Mouse (Mus musculus) midbrain, embryonic 11.5 days (tissue): ENCODE results near the gene Zdhhc17. TPM values are rescaled to one million over a fixed set of nuclear protein-coding genes. Genes with fewer than 3 reads are reported as not detected.

Experiments used
- ATAC-seq: fragments of 200-750 bp; cut with Nextera tagmentation; 2 replicates; pipeline ENCODE4 v1.8.0; 2017; ENCODE audit warnings: moderate TSS enrichment, moderate library complexity; ENCODE audit not compliant: low FRiP score
- DNase-seq: peaks from one replicate; pipeline ENCODE4 v3.0.0; 2015; ENCODE audit warnings: low spot score; ENCODE audit errors: missing footprints
- H3K27ac ChIP-seq: fragments of 300-500 bp; sonication (generic); 2 replicates; pipeline ENCODE4 v1.5.1; 2014; ENCODE audit warnings: low read depth, low read length
- H3K27me3 ChIP-seq: fragments of 300-500 bp; sonication (generic); 2 replicates; pipeline ENCODE4 v1.6.1; 2014; ENCODE audit warnings: mild to moderate bottlenecking, low read length, moderate library complexity, mixed read lengths; ENCODE audit not compliant: control insufficient read depth, insufficient read depth
- H3K36me3 ChIP-seq: fragments of 300-500 bp; sonication (generic); 2 replicates; pipeline ENCODE4 v1.6.1; 2014; ENCODE audit warnings: mild to moderate bottlenecking, low read length, moderate library complexity, mixed read lengths; ENCODE audit not compliant: control insufficient read depth, insufficient read depth
- H3K4me1 ChIP-seq: fragments of 300-500 bp; sonication (generic); 2 replicates; pipeline ENCODE4 v1.6.1; 2014; ENCODE audit warnings: low read length; ENCODE audit not compliant: control insufficient read depth, insufficient read depth
- H3K4me2 ChIP-seq: fragments of 300-500 bp; sonication (generic); 2 replicates; pipeline ENCODE4 v1.6.1; 2014; ENCODE audit warnings: mild to moderate bottlenecking, moderate library complexity
- H3K4me3 ChIP-seq: fragments of 300-500 bp; sonication (generic); 2 replicates; pipeline ENCODE4 v1.5.1; 2014; ENCODE audit warnings: low read depth, low read length
- H3K9ac ChIP-seq: fragments of 300-500 bp; sonication (generic); 2 replicates; pipeline ENCODE4 v1.6.1; 2014; ENCODE audit warnings: low read length
- H3K9me3 ChIP-seq: fragments of 300-500 bp; sonication (generic); 2 replicates; pipeline ENCODE4 v1.6.1; 2016; ENCODE audit warnings: low read length; ENCODE audit not compliant: control insufficient read depth
- WGBS: fragments of 180-500 bp; shearing (Covaris S2); extraction: QIAGEN DNeasy Blood & Tissue Kit; methylation state at CpG from one replicate; pipeline ENCODE4 v1.1.7; 2014; 5-methylcytosine and 5-hydroxymethylcytosine counted together
- polyA plus RNA-seq: library from polyadenylated mRNA; unstranded; fragments of >200 nt; fragmentation: Nextera tagmentation; extraction: Ambion mirVana; gene quantifications from 2 replicates; pipeline ENCODE4 v1.2.1, GENCODE M21; 2014

Gene Zdhhc17
- polyA plus RNA-seq, 1 experiment from 2014 or later: 30.3 TPM

DNA sequence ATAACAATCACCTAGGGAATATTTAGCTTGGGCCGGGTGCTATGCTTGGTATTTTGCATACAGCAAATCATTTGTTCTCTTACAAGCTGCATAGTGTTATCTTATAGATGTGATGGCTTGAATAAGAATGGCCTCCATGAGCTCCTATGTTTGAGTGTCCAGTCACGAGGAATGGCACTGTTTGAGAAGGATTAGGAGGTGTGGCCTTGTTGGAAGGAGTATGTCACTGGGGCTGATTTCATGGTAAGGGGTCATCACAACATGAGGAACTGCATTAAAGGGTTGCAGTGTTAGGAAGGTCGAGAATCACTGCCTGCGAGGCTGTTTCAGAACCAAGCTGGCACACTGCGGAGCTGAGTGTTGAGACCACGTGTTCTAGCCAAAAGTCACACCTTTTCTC lies 92.4 kb downstream of the Zdhhc17 start:
- H3K27me3 ChIP-seq: no peaks in the 10 kb centered on the region
- no peaks in the 10 kb centered on the region for H3K9me3 ChIP-seq
- DNase-seq (peak; percentile 81), ATAC-seq (no peak)
- H3K4me3 ChIP-seq: no peak overlapping the region
- no peak overlapping the region for H3K9ac ChIP-seq
- 94% methylated on average over 6 of the region's 6 CpGs for WGBS
- no peaks in the 10 kb centered on the region for H3K36me3 ChIP-seq
- H3K27ac ChIP-seq: no peak overlapping the region
- H3K4me1 ChIP-seq: peaks cover 11% of the 10 kb centered on the region
- no peak overlapping the region for H3K4me2 ChIP-seq

DNA sequence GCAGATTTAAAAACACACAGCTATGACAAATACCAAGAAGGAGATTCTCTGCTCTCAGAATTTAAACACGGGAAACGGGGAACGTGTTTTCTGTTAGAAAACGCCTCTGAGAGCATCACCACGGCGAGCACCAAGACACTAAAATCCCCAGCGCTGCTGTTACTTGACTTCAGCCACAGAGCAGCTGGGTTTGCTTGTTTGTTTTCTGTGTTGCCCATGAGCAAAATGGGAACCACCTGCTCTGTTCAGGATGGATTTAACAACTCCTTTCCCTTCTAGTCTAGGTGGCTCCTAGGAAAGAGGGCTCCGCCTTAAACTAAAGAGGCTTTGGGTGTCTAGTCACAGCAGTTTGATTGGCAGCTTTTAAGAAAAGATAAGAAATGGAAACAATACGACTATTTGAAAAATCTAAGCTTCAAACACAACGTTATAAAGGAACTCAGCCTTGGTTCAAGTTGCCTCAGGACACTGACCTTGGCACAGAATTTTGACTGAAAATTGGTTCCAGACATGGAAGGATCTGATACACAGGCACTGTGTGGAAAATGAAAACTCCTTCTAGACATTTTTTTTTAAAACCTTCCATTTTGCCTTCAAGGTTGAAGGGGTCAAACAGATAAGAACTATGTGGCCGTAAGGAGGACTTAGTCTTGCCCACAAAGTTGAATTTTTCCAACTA lies 93.1 kb downstream of the Zdhhc17 start:
- H3K9me3 ChIP-seq: no peaks in the 10 kb centered on the region
- no peak overlapping the region for H3K4me2 ChIP-seq
- no peak overlapping the region for H3K27ac ChIP-seq
- peak; percentile 62 for DNase-seq
- peaks cover 11% of the 10 kb centered on the region for H3K4me1 ChIP-seq
- no peaks in the 10 kb centered on the region for H3K36me3 ChIP-seq
- no peaks in the 10 kb centered on the region for H3K27me3 ChIP-seq
- no peak overlapping the region for H3K4me3 ChIP-seq
- H3K9ac ChIP-seq: no peak overlapping the region
- no peak for ATAC-seq
- WGBS: 83% methylated on average over 11 of the region's 11 CpGs

DNA sequence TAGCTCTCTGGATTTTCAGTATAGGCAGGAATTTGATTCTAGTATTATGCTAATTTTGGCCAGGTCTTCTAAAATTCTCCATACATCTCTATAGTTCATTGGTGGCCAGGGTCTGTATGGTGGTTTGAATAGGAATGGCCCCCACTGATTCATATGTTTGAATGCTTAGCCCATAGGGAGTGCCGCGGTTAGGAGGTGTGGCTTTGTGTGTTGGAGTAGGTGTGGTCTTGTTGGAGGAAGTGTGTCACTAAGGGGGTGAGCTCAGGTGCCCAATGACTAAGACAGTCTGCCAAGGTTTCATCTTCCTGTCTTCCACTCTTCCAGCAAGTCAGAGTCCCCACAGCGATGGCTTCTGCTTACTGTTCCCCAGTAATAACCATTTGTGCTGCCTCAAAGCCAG lies 106.1 kb downstream of the Zdhhc17 start:
- H3K27me3 ChIP-seq: no peaks in the 10 kb centered on the region
- no peaks in the 10 kb centered on the region for H3K9me3 ChIP-seq
- H3K27ac ChIP-seq: no peak overlapping the region
- no peaks in the 10 kb centered on the region for H3K4me1 ChIP-seq
- H3K4me3 ChIP-seq: no peak overlapping the region
- no peak overlapping the region for H3K9ac ChIP-seq
- no peaks in the 10 kb centered on the region for H3K36me3 ChIP-seq
- no peak for DNase-seq
- no peak for ATAC-seq
- 94% methylated on average over 3 of the region's 3 CpGs for WGBS
- H3K4me2 ChIP-seq: no peak overlapping the region

DNA sequence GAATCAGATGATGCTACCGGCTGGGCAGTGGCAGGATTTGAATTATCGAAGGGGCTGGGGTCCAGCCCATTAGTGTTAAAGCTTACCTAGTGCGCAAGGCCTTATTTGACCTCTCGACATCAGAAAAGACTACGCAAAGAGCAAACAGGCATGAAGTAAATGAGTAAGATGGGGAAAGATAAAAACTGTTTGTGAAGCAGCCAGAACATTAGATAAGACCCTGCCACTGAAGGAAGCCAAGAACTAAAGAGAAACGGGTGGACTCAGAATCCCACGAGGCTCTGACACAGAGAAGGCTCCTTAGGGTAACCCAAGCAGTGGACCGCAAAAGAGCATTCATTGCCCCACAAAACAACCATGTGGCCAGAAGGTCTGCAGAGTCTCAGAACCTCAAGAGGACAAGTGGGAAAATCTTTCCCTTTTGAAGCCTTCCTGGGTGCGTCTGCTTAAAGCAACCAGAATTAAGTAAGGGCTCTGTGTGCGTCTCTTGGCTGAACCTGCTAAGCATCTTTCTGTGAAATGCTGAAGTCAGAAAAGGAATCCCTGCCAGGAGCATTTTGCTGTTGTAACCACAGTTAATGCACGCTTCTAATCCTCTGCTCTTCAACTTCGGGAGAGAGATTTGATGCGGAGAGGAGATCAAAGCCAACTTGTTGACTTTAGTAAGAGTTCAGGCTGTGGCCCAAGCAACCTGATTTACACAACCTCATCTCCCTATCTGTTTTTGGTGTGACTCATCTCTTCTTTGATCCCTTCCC lies 110.0 kb downstream of the Zdhhc17 start:
- Histone ChIP-seq H3K4me3 (no peak overlapping the region), H3K27ac (no peak overlapping the region), H3K4me1 (no peaks in the 10 kb centered on the region), H3K4me2 (no peak overlapping the region), H3K9me3 (no peaks in the 10 kb centered on the region), H3K27me3 (no peaks in the 10 kb centered on the region), H3K36me3 (no peaks in the 10 kb centered on the region), H3K9ac (no peak overlapping the region)
- DNase-seq (peak; percentile 45), ATAC-seq (no peak)
- WGBS: 51% methylated on average over 13 of the region's 13 CpGs

Other genes starting within 250 kb of the Zdhhc17 start
- gene Csrp2, start 90.4 kb downstream of the Zdhhc17 start, polyA plus RNA-seq: 165 and 166 TPM in 2 replicates
- 11.9 and 15.0 TPM in 2 replicates for gene Osbpl8, start 154.6 kb upstream of the Zdhhc17 start, polyA plus RNA-seq